Mouse (Mus musculus): ENCODE results near the gene Arhgap18. TPM values are rescaled to one million over a fixed set of nuclear protein-coding genes. Genes with fewer than 3 reads are reported as not detected.

The Arhgap18 gene
- total RNA-seq (2021) = 10 to 100 TPM; 14.6 to 15.3 TPM

GRCm38 (mm10) chr10:26752929-26753567, at the start of gene Arhgap18:
Gene Arhgap18, plus strand, starts transcription at chr10:26753421.
- no peak for DNase-seq
- intact Hi-C loops (cut with DNase I) = loop anchor here (10.0 kb wide), 1 partner anchor 132 kb away; no protein-coding TSS in a partner anchor

- intact Hi-C loops (cut with DNase I) = loop anchor here (5.0 to 10.0 kb wide), 2 partner anchors 177 to 284 kb away; no protein-coding TSS in a partner anchor
- no peak for DNase-seq
Measured at GRCm38 (mm10) chr10:26710458-26711011, 42.7 kb upstream of the Arhgap18 start.

GRCm38 (mm10) chr10:26711068-26711467, 42.2 kb upstream of the Arhgap18 start:
- intact Hi-C loops (cut with DNase I) = loop anchor here (5.0 to 10.0 kb wide), 2 partner anchors 176 to 284 kb away; no protein-coding TSS in a partner anchor
- peak; percentile 22 for DNase-seq

- no peak for DNase-seq
- intact Hi-C loops (cut with DNase I) = loop anchor here (5.0 to 10.0 kb wide), 2 partner anchors 173 to 281 kb away; no protein-coding TSS in a partner anchor
Measured at GRCm38 (mm10) chr10:26713986-26714385, 39.2 kb upstream of the Arhgap18 start.

GRCm38 (mm10) chr10:26724704-26725103, 28.5 kb upstream of the Arhgap18 start:
- intact Hi-C loops (cut with DNase I) = no loop called here
- no peak for DNase-seq

GRCm38 (mm10) chr10:26725255-26725654, 28.0 kb upstream of the Arhgap18 start:
- no peak for DNase-seq
- intact Hi-C loops (cut with DNase I) = no loop called here

GRCm38 (mm10) chr10:26750827-26751226, 2.4 kb upstream of the Arhgap18 start:
- intact Hi-C loops (cut with DNase I) = loop anchor here (10.0 kb wide), 1 partner anchor 134 kb away; no protein-coding TSS in a partner anchor
- no peak for DNase-seq

- intact Hi-C loops (cut with DNase I) = loop anchor here (10.0 kb wide), 1 partner anchor 133 kb away; no protein-coding TSS in a partner anchor
- peak; percentile 53 for DNase-seq
Measured at GRCm38 (mm10) chr10:26752064-26752928, 925 bp upstream of the Arhgap18 start.

- intact Hi-C loops (cut with DNase I) = loop anchor here (10.0 kb wide), 1 partner anchor 131 kb away; no protein-coding TSS in a partner anchor
- DNase-seq = no peak
Measured at GRCm38 (mm10) chr10:26754006-26754405, 785 bp downstream of the Arhgap18 start.

- intact Hi-C loops (cut with DNase I) = loop anchor here (10.0 kb wide), 1 partner anchor 128 kb away; no protein-coding TSS in a partner anchor
- no peak for DNase-seq
Measured at GRCm38 (mm10) chr10:26757231-26757630, 4.0 kb downstream of the Arhgap18 start.

- intact Hi-C loops (cut with DNase I) = loop anchor here (10.0 kb wide), 1 partner anchor 125 kb away; no protein-coding TSS in a partner anchor
Measured at GRCm38 (mm10) chr10:26759469-26759868, 6.2 kb downstream of the Arhgap18 start.

GRCm38 (mm10) chr10:26761103-26761502, 7.9 kb downstream of the Arhgap18 start:
- intact Hi-C loops (cut with DNase I) = no loop called here
- no peak for DNase-seq

More at GRCm38 (mm10) chr10:26759469-26759868, 6.2 kb downstream of the Arhgap18 start:
- DNase-seq = no peak

- intact Hi-C loops (cut with DNase I) = no loop called here
- no peak for DNase-seq
Measured at GRCm38 (mm10) chr10:26761991-26762903, 9.0 kb downstream of the Arhgap18 start.

GRCm38 (mm10) chr10:26767196-26767595, 14.0 kb downstream of the Arhgap18 start:
- no peak for DNase-seq
- intact Hi-C loops (cut with DNase I) = no loop called here

- intact Hi-C loops (cut with DNase I) = no loop called here
- DNase-seq = no peak
Measured at GRCm38 (mm10) chr10:26768943-26769342, 15.7 kb downstream of the Arhgap18 start.

GRCm38 (mm10) chr10:26770035-26770434, 16.8 kb downstream of the Arhgap18 start:
- intact Hi-C loops (cut with DNase I) = no loop called here

GRCm38 (mm10) chr10:26771938-26772623, 18.9 kb downstream of the Arhgap18 start:
- DNase-seq = peak; percentile 73
- intact Hi-C loops (cut with DNase I) = no loop called here

More at GRCm38 (mm10) chr10:26770035-26770434, 16.8 kb downstream of the Arhgap18 start:
- no peak for DNase-seq

GRCm38 (mm10) chr10:26772624-26773540, 19.7 kb downstream of the Arhgap18 start:
- intact Hi-C loops (cut with DNase I) = no loop called here
- DNase-seq = peak; percentile 75
